Mouse (Mus musculus) MEL (cell line): ENCODE measurements around the gene Wdfy3. TPM values are rescaled to one million over a fixed set of nuclear protein-coding genes. Genes with fewer than 3 reads are reported as not detected.

Experiments used
- DNase-seq: peaks from one replicate; pipeline ENCODE4 v3.0.0; 2011; ENCODE audit warnings: low read depth, low spot score
- H3K27ac ChIP-seq: 2 replicates; pipeline ENCODE4 v1.5.1; 2012; ENCODE audit warnings: low read depth, mild to moderate bottlenecking, control low read depth, low read length, moderate library complexity; ENCODE audit not compliant: control insufficient read depth
- H3K27me3 ChIP-seq, 2 experiments: fragments of 150-350 bp in 1 of 2; sonication (generic) in 1 of 2; 2 replicates each; pipeline ENCODE4 v1.6.1; 2012; ENCODE audit warnings: low read length in 2 of 2, mild to moderate bottlenecking in 2 of 2, improper control_type of control experiment in 1 of 2, moderate library complexity in 1 of 2; ENCODE audit not compliant: insufficient read depth in 2 of 2, control insufficient read depth in 1 of 2
- H3K36me3 ChIP-seq, 2 experiments: 2 replicates each; pipeline ENCODE4 v1.6.1; 2012 to 2014; ENCODE audit warnings: low read length in 2 of 2, improper control_type of control experiment in 1 of 2, inconsistent platforms in 1 of 2, mild to moderate bottlenecking in 1 of 2; ENCODE audit not compliant: insufficient read depth in 2 of 2, control insufficient read depth in 1 of 2
- H3K4me1 ChIP-seq, 2 experiments: fragments of 150-350 bp in 1 of 2; sonication (generic) in 1 of 2; 2 replicates each; pipeline ENCODE4 v1.6.1; 2012; ENCODE audit warnings: low read length in 2 of 2, improper control_type of control experiment in 1 of 2, mild to moderate bottlenecking in 1 of 2; ENCODE audit not compliant: insufficient read depth in 2 of 2, control insufficient read depth in 1 of 2
- H3K4me3 ChIP-seq, 2 experiments: fragments of 150-350 bp in 1 of 2; sonication (generic) in 1 of 2; 2 replicates each; pipeline ENCODE4 v1.5.1; 2012; ENCODE audit warnings: low read depth in 2 of 2, low read length in 2 of 2, mild to moderate bottlenecking in 2 of 2, moderate library complexity in 2 of 2, control low read depth in 1 of 2, improper control_type of control experiment in 1 of 2; ENCODE audit not compliant: control insufficient read depth in 1 of 2, insufficient read depth in 1 of 2
- H3K79me2 ChIP-seq: 2 replicates; pipeline ENCODE4 v1.6.1; 2012; ENCODE audit warnings: mild to moderate bottlenecking, low read length, moderate library complexity; ENCODE audit not compliant: control insufficient read depth, poor library complexity, insufficient read depth
- H3K9ac ChIP-seq: 2 replicates; pipeline ENCODE4 v1.6.1; 2012; ENCODE audit warnings: low read depth, mild to moderate bottlenecking, control low read depth, low read length, moderate library complexity; ENCODE audit not compliant: control insufficient read depth, poor library complexity, severe bottlenecking
- H3K9me3 ChIP-seq: fragments of 150-350 bp; sonication (generic); replicated peaks from 2 replicates; pipeline ENCODE4 v1.6.1; 2012; ENCODE audit warnings: mild to moderate bottlenecking, low read length, improper control_type of control experiment, moderate library complexity; ENCODE audit not compliant: insufficient read depth
- BHLHE40 ChIP-seq: IDR thresholded peaks from 2 replicates; pipeline ENCODE4 v1.6.1; 2012; ENCODE audit warnings: low read depth, mild to moderate bottlenecking, inconsistent platforms, low read length, improper control_type of control experiment, borderline replicate concordance
- CHD1 ChIP-seq: IDR thresholded peaks from 2 replicates; pipeline ENCODE4 v1.6.1; 2012; ENCODE audit warnings: low read depth, mild to moderate bottlenecking, inconsistent platforms, low read length, improper control_type of control experiment
- CHD2 ChIP-seq: IDR thresholded peaks from 2 replicates; pipeline ENCODE4 v1.6.1; 2011; ENCODE audit warnings: low read length, improper control_type of control experiment
- CTCF ChIP-seq, 3 experiments: IDR thresholded peaks in 2 of 3; conservative IDR thresholded peaks in 1 of 3; 2 replicates each; pipeline ENCODE4 v1.5.1; 2011 to 2012; ENCODE audit warnings: low read length in 3 of 3, low read depth in 2 of 3, mild to moderate bottlenecking in 2 of 3, improper control_type of control experiment in 1 of 3, inconsistent platforms in 1 of 3, mixed read lengths in 1 of 3, moderate library complexity in 1 of 3; ENCODE audit not compliant: control insufficient read depth in 1 of 3, insufficient read depth in 1 of 3, poor library complexity in 1 of 3, severe bottlenecking in 1 of 3
- E2F4 ChIP-seq: IDR thresholded peaks from 2 replicates; pipeline ENCODE4 v1.6.1; 2011; ENCODE audit warnings: low read depth, low read length, improper control_type of control experiment, borderline replicate concordance
- EP300 ChIP-seq, 2 experiments: IDR thresholded peaks; 2 replicates each; pipeline ENCODE4 v1.6.1; 2011; ENCODE audit warnings: improper control_type of control experiment in 2 of 2, low read length in 2 of 2, low read depth in 1 of 2, mild to moderate bottlenecking in 1 of 2
- ETS1 ChIP-seq: IDR thresholded peaks from 2 replicates; pipeline ENCODE4 v1.6.1; 2012; ENCODE audit warnings: low read depth, mild to moderate bottlenecking, inconsistent platforms, low read length, improper control_type of control experiment, moderate library complexity
- GABPA ChIP-seq: IDR thresholded peaks from 2 replicates; pipeline ENCODE4 v1.6.1; 2012; ENCODE audit warnings: low read depth, mild to moderate bottlenecking, inconsistent platforms, low read length, improper control_type of control experiment, moderate library complexity
- GATA1 ChIP-seq: IDR thresholded peaks from 2 replicates; pipeline ENCODE4 v1.6.1; 2011; ENCODE audit warnings: low read depth, low read length, improper control_type of control experiment
- HCFC1 ChIP-seq: IDR thresholded peaks from 2 replicates; pipeline ENCODE4 v1.6.1; 2012; ENCODE audit warnings: low read depth, mild to moderate bottlenecking, inconsistent platforms, low read length, improper control_type of control experiment, moderate library complexity
- JUND ChIP-seq: IDR thresholded peaks from 2 replicates; pipeline ENCODE4 v1.6.1; 2011; ENCODE audit warnings: low read depth, mild to moderate bottlenecking, improper control_type of control experiment, low read length
- MAFK ChIP-seq: IDR thresholded peaks from 2 replicates; pipeline ENCODE4 v1.6.1; 2011; ENCODE audit warnings: low read depth, mild to moderate bottlenecking, low read length, improper control_type of control experiment, borderline replicate concordance
- MAX ChIP-seq: IDR thresholded peaks from 2 replicates; pipeline ENCODE4 v1.6.1; 2011; ENCODE audit warnings: low read length, improper control_type of control experiment
- MAZ ChIP-seq: IDR thresholded peaks from 2 replicates; pipeline ENCODE4 v1.6.1; 2012; ENCODE audit warnings: low read depth, mild to moderate bottlenecking, inconsistent platforms, low read length, improper control_type of control experiment
- MEF2A ChIP-seq: IDR thresholded peaks from 2 replicates; pipeline ENCODE4 v1.6.1; 2014; ENCODE audit warnings: low read depth, mild to moderate bottlenecking, inconsistent platforms, low read length, improper control_type of control experiment; ENCODE audit not compliant: poor library complexity, insufficient replicate concordance, severe bottlenecking; ENCODE audit errors: extremely low read depth
- MXI1 ChIP-seq: IDR thresholded peaks from 2 replicates; pipeline ENCODE4 v1.6.1; 2011; ENCODE audit warnings: mild to moderate bottlenecking, low read depth, low read length, improper control_type of control experiment
- NRF1 ChIP-seq: IDR thresholded peaks from 2 replicates; pipeline ENCODE4 v1.6.1; 2014; ENCODE audit warnings: low read depth, mild to moderate bottlenecking, inconsistent platforms, low read length, improper control_type of control experiment, moderate library complexity; ENCODE audit not compliant: poor library complexity, insufficient read depth, severe bottlenecking
- POLR2A ChIP-seq, 2 experiments: IDR thresholded peaks; 2 replicates each; pipeline ENCODE4 v1.6.1; 2011 to 2012; ENCODE audit warnings: low read length in 2 of 2, mild to moderate bottlenecking in 2 of 2, control low read depth in 1 of 2, improper control_type of control experiment in 1 of 2, low read depth in 1 of 2, moderate library complexity in 1 of 2; ENCODE audit not compliant: control insufficient read depth in 1 of 2, insufficient read depth in 1 of 2, poor library complexity in 1 of 2
- POLR2AphosphoS2 ChIP-seq: IDR thresholded peaks from 2 replicates; pipeline ENCODE4 v1.6.1; 2011; ENCODE audit warnings: low read length, improper control_type of control experiment
- POLR2AphosphoS5 ChIP-seq: IDR thresholded peaks from 2 replicates; pipeline ENCODE4 v1.6.1; 2012; ENCODE audit warnings: low read depth, borderline replicate concordance, mild to moderate bottlenecking, inconsistent platforms, low read length, moderate library complexity, mixed read lengths
- RCOR1 ChIP-seq: IDR thresholded peaks from 2 replicates; pipeline ENCODE4 v1.6.1; 2012; ENCODE audit warnings: low read depth, mild to moderate bottlenecking, inconsistent platforms, low read length, improper control_type of control experiment
- SMC3 ChIP-seq: IDR thresholded peaks from 2 replicates; pipeline ENCODE4 v1.6.1; 2011; ENCODE audit warnings: low read depth, low read length, improper control_type of control experiment
- UBTF ChIP-seq: IDR thresholded peaks from 2 replicates; pipeline ENCODE4 v1.6.1; 2012; ENCODE audit warnings: low read depth, mild to moderate bottlenecking, inconsistent platforms, low read length, improper control_type of control experiment, moderate library complexity, borderline replicate concordance; ENCODE audit not compliant: insufficient read depth
- USF1 ChIP-seq: IDR thresholded peaks from 2 replicates; pipeline ENCODE4 v1.6.1; 2014; ENCODE audit warnings: low read depth, mild to moderate bottlenecking, inconsistent platforms, low read length, improper control_type of control experiment, moderate library complexity
- USF2 ChIP-seq, 2 experiments: IDR thresholded peaks; 2 replicates each; pipeline ENCODE4 v1.6.1; 2011 to 2012; ENCODE audit warnings: improper control_type of control experiment in 2 of 2, low read length in 2 of 2, borderline replicate concordance in 1 of 2, inconsistent platforms in 1 of 2, low read depth in 1 of 2, mild to moderate bottlenecking in 1 of 2; ENCODE audit not compliant: insufficient read depth in 1 of 2
- ZC3H11A ChIP-seq: IDR thresholded peaks from 2 replicates; pipeline ENCODE4 v1.6.1; 2012; ENCODE audit warnings: low read depth, mild to moderate bottlenecking, inconsistent platforms, low read length, improper control_type of control experiment
- ZKSCAN1 ChIP-seq: IDR thresholded peaks from 2 replicates; pipeline ENCODE4 v1.6.1; 2012; ENCODE audit warnings: low read depth, mild to moderate bottlenecking, inconsistent platforms, low read length, improper control_type of control experiment, moderate library complexity
- polyA plus RNA-seq, 2 experiments: library from polyadenylated mRNA; stranded (reverse) in 1 of 2; unstranded in 1 of 2; fragments of >175 nt in 1 of 2; fragments of >200 nt in 1 of 2; gene quantifications; 2 replicates each; pipeline versions ENCODE4 v1.2.1 to v1.2.4; 2012; ENCODE audit warnings: low replicate concordance in 2 of 2, low read depth in 1 of 2; ENCODE audit not compliant: insufficient read length in 2 of 2, insufficient read depth in 1 of 2, missing spikeins in 1 of 2
- total RNA-seq: library from RNA; depleted of rRNA; stranded (reverse); fragments of 300-350 nt; gene quantifications from 2 replicates; pipeline ENCODE4 v1.2.3, GENCODE M21; 2012

The Wdfy3 gene
- total and polyA plus RNA-seq, 3 experiments, result 10.0 to 21.3 (median 11.9) TPM

GRCm38 (mm10) chr5:101845930-101846329 lies 223.8 kb downstream of the Wdfy3 start:
- Histone ChIP-seq H3K79me2 (no peaks in the 10 kb centered on the region), H3K27ac (no peak overlapping the region), H3K27me3 (no peaks in the 10 kb centered on the region), H3K9ac (no peak overlapping the region), H3K9me3 (no peaks in the 10 kb centered on the region), H3K4me3 (no peak overlapping the region), H3K36me3 (no peaks in the 10 kb centered on the region; a peak in 2 of 4 replicates), H3K4me1 (no peaks in the 10 kb centered on the region)
- DNase-seq, result no peak
- no peak for TF ChIP-seq GABPA
- no peak for TF ChIP-seq POLR2A (IDR thresholded peaks at IDR 0.05; ENCODE audit: control insufficient read depth in 1 of 2, insufficient read depth in 1 of 2, low read depth in 1 of 2, low read length in 2 of 2, poor library complexity in 1 of 2)
- no peak for TF ChIP-seq MAZ
- TF ChIP-seq ZC3H11A, result no peak
- no peak for TF ChIP-seq CTCF (IDR thresholded peaks at IDR 0.05 in 2 of 3, conservative IDR thresholded peaks at IDR 0.05 in 1 of 3; ENCODE audit: control insufficient read depth in 1 of 3, insufficient read depth in 1 of 3, low read depth in 2 of 3, low read length in 3 of 3, poor library complexity in 1 of 3, severe bottlenecking in 1 of 3)
- no peak for TF ChIP-seq USF1
- TF ChIP-seq ETS1, result no peak
- TF ChIP-seq ZKSCAN1, result no peak
- TF ChIP-seq USF2 (IDR thresholded peaks at IDR 0.05; ENCODE audit: borderline replicate concordance in 1 of 2, insufficient read depth in 1 of 2, low read depth in 1 of 2, low read length in 2 of 2), result no peak
- TF ChIP-seq UBTF, result no peak
- TF ChIP-seq CHD2, result no peak
- no peak for TF ChIP-seq POLR2AphosphoS2
- no peak for TF ChIP-seq MAFK
- no peak for TF ChIP-seq JUND
- no peak for TF ChIP-seq CHD1

- Histone ChIP-seq H3K27me3 (no peaks in the 10 kb centered on the region), H3K9me3 (no peaks in the 10 kb centered on the region), H3K36me3 (no peaks in the 10 kb centered on the region; a peak in 2 of 4 replicates), H3K4me3 (no peak overlapping the region), H3K9ac (no peak overlapping the region), H3K4me1 (no peaks in the 10 kb centered on the region), H3K79me2 (no peaks in the 10 kb centered on the region), H3K27ac (no peak overlapping the region)
- TF ChIP-seq RCOR1, result no peak
- TF ChIP-seq POLR2A (IDR thresholded peaks at IDR 0.05; ENCODE audit: control insufficient read depth in 1 of 2, insufficient read depth in 1 of 2, low read depth in 1 of 2, low read length in 2 of 2, poor library complexity in 1 of 2), result no peak
- no peak for TF ChIP-seq MXI1
- TF ChIP-seq POLR2AphosphoS5, result no peak
- TF ChIP-seq E2F4, result no peak
- TF ChIP-seq JUND, result no peak
- TF ChIP-seq MAZ, result no peak
- TF ChIP-seq CTCF (IDR thresholded peaks at IDR 0.05 in 2 of 3, conservative IDR thresholded peaks at IDR 0.05 in 1 of 3; ENCODE audit: control insufficient read depth in 1 of 3, insufficient read depth in 1 of 3, low read depth in 2 of 3, low read length in 3 of 3, poor library complexity in 1 of 3, severe bottlenecking in 1 of 3), result no peak
- TF ChIP-seq ZC3H11A, result no peak
- TF ChIP-seq BHLHE40, result no peak
- TF ChIP-seq ETS1, result no peak
- TF ChIP-seq GATA1, result no peak
- TF ChIP-seq CHD2, result no peak
- no peak for TF ChIP-seq MEF2A
- TF ChIP-seq HCFC1, result no peak
- TF ChIP-seq SMC3, result no peak
- no peak for TF ChIP-seq EP300 (IDR thresholded peaks at IDR 0.05; ENCODE audit: low read depth in 1 of 2, low read length in 2 of 2)
- TF ChIP-seq NRF1, result no peak
- no peak for TF ChIP-seq POLR2AphosphoS2
- TF ChIP-seq MAX, result no peak
- no peak for DNase-seq
Measured at GRCm38 (mm10) chr5:101845011-101845410, 224.7 kb downstream of the Wdfy3 start.
